ENCODE assay signal across 15 mouse cellular contexts in genomic region chr8:57989428-57990171, GRCm38 (mm10).
DNase-seq lines count a peak whose midpoint lies in the region; ATAC-seq and TF ChIP-seq lines count a peak whose summit lies in the region.
"Had no signal": no experiment of that assay in that cellular context is flagged by ENCODE, and none has a peak within 500 bp of the region (broad histone marks: within the 10 kb centered on the region; RNA-seq: fewer than 3 reads in every experiment).

No protein-coding gene starts in this region.

- no peaks in the 10 kb centered on the region for H3K27me3 ChIP-seq in neural tube, embryonic 12.5 days (replicated peaks)
- H3K27me3 ChIP-seq in neural tube, embryonic 15.5 days (replicated peaks) = no peaks in the 10 kb centered on the region
- no peaks in the 10 kb centered on the region for H3K27me3 ChIP-seq in forebrain, embryonic 15.5 days
- no peaks in the 10 kb centered on the region for H3K27me3 ChIP-seq in hindbrain, postnatal 0 days (ENCODE audit: insufficient read depth, low read length)

- no peak overlapping the region for H3K4me3 ChIP-seq in neural tube, embryonic 12.5 days
- no peak overlapping the region for H3K4me3 ChIP-seq in neural tube, embryonic 15.5 days (replicated peaks)
- no peak overlapping the region for H3K4me3 ChIP-seq in forebrain, embryonic 15.5 days
- H3K4me3 ChIP-seq in hindbrain, postnatal 0 days (ENCODE audit: low read length) = no peak overlapping the region

- no peaks in the 10 kb centered on the region for H3K4me1 ChIP-seq in neural tube, embryonic 12.5 days
- H3K4me1 ChIP-seq in neural tube, embryonic 15.5 days = no peaks in the 10 kb centered on the region
- peaks cover 9% of the 10 kb centered on the region for H3K4me1 ChIP-seq in forebrain, embryonic 15.5 days
- no peaks in the 10 kb centered on the region for H3K4me1 ChIP-seq in hindbrain, postnatal 0 days (ENCODE audit: insufficient read depth, low read length)

- H3K4me2 ChIP-seq in neural tube, embryonic 12.5 days (replicated peaks) = no peak overlapping the region
- no peak overlapping the region for H3K4me2 ChIP-seq in neural tube, embryonic 15.5 days
- no peak overlapping the region for H3K4me2 ChIP-seq in forebrain, embryonic 15.5 days (replicated peaks)
- no peak overlapping the region for H3K4me2 ChIP-seq in hindbrain, postnatal 0 days (ENCODE audit: low read depth, low read length)

- no peaks in the 10 kb centered on the region for H3K36me3 ChIP-seq in neural tube, embryonic 12.5 days
- no peaks in the 10 kb centered on the region for H3K36me3 ChIP-seq in neural tube, embryonic 15.5 days
- H3K36me3 ChIP-seq in forebrain, embryonic 15.5 days = no peaks in the 10 kb centered on the region
- H3K36me3 ChIP-seq in hindbrain, postnatal 0 days (ENCODE audit: insufficient read depth, low read length) = no peaks in the 10 kb centered on the region

- ATAC-seq in neural tube, embryonic 12.5 days (ENCODE audit: low FRiP score, low read depth) = 0 out of 2 replicates have a peak, but pooled peaks have one; percentile 9
- ATAC-seq in neural tube, embryonic 15.5 days (ENCODE audit: low FRiP score) = no peak
- ATAC-seq in forebrain, embryonic 15.5 days (replicated peaks) = peak; percentile 86
- 0 out of 2 replicates have a peak, but pooled peaks have one; percentile 43 for ATAC-seq in hindbrain, postnatal 0 days
- ATAC-seq: inflammation-experienced regulatory T-cells, adult 6 months had no signal

- H3K9ac ChIP-seq in neural tube, embryonic 12.5 days = no peak overlapping the region
- no peak overlapping the region for H3K9ac ChIP-seq in neural tube, embryonic 15.5 days (replicated peaks)
- no peak overlapping the region for H3K9ac ChIP-seq in forebrain, embryonic 15.5 days (replicated peaks)
- no peak overlapping the region for H3K9ac ChIP-seq in hindbrain, postnatal 0 days (replicated peaks; ENCODE audit: low read length)

- peak; percentile 15 for DNase-seq in hindbrain, postnatal 0 days (ENCODE audit: low spot score)
- DNase-seq in retina, postnatal 1 day = peak; percentile 53
- no peak for DNase-seq in cerebellum, adult 9-11 months
- no peak for DNase-seq in cerebellum, adult 18-20 months
- DNase-seq: adrenal gland, postnatal 10 days; heart, adult 18-20 months; kidney, adult 9 months; liver; lung, adult 18-20 months; thymus, adult 18-20 months had no signal

- no peaks in the 10 kb centered on the region for H3K9me3 ChIP-seq in neural tube, embryonic 12.5 days
- H3K9me3 ChIP-seq in neural tube, embryonic 15.5 days (replicated peaks) = no peaks in the 10 kb centered on the region
- no peaks in the 10 kb centered on the region for H3K9me3 ChIP-seq in forebrain, embryonic 15.5 days
- no peaks in the 10 kb centered on the region for H3K9me3 ChIP-seq in hindbrain, postnatal 0 days (ENCODE audit: low read length)

- H3K27ac ChIP-seq in neural tube, embryonic 12.5 days = no peak overlapping the region
- H3K27ac ChIP-seq in neural tube, embryonic 15.5 days (replicated peaks) = no peak overlapping the region
- peak overlapping the region; percentile 33 for H3K27ac ChIP-seq in forebrain, embryonic 15.5 days (replicated peaks)
- no peak overlapping the region for H3K27ac ChIP-seq in hindbrain, postnatal 0 days
- H3K27ac ChIP-seq: macrophage had no signal

- 91% methylated on average over 1 of the region's 1 CpGs for WGBS in neural tube, embryonic 12.5 days
- 92% methylated on average over 1 of the region's 1 CpGs for WGBS in neural tube, embryonic 15.5 days
- WGBS in forebrain, embryonic 15.5 days = 33% methylated on average over 1 of the region's 1 CpGs
- WGBS in hindbrain, postnatal 0 days = 67% methylated on average over 1 of the region's 1 CpGs

- no peak for TF ChIP-seq CTCF in hindbrain, postnatal 0 days (IDR thresholded peaks at IDR 0.05; ENCODE audit: low read depth)

Comparison
In these comparisons a context has a peak if more than half of its experiments do, and no peak if none do; other contexts are left out.
1. DNase-seq: peak in hindbrain, postnatal 0 days (single experiment) and retina, postnatal 1 day (single experiment); none in cerebellum, adult 9-11 months (single experiment) and cerebellum, adult 18-20 months (0 of 2).